Mouse (Mus musculus): ENCODE results near the gene Acsl5. TPM values are rescaled to one million over a fixed set of nuclear protein-coding genes. Genes with fewer than 3 reads are reported as not detected.

Gene Acsl5
- polyA plus RNA-seq, 1 experiment from 2014 or later: 116 TPM

Other genes with a start within 250 kb of the Acsl5 start
- gene Gpam, start 124.7 kb upstream of the Acsl5 start, polyA plus RNA-seq (2015; fragmentation: Nextera tagmentation; extraction: Ambion mirVana): 16.6 and 21.5 TPM in 2 replicates
- gene Tectb, start 71.2 kb upstream of the Acsl5 start, polyA plus RNA-seq (2015; fragmentation: Nextera tagmentation; extraction: Ambion mirVana): not detected in 2 replicates
- not detected in 2 replicates for gene Gucy2g, start 10.7 kb upstream of the Acsl5 start, polyA plus RNA-seq (2015; fragmentation: Nextera tagmentation; extraction: Ambion mirVana)
- 64.9 and 74.9 TPM in 2 replicates for gene Zdhhc6, start 64.1 kb downstream of the Acsl5 start, polyA plus RNA-seq (2015; fragmentation: Nextera tagmentation; extraction: Ambion mirVana)
- gene Vti1a, start 64.4 kb downstream of the Acsl5 start, polyA plus RNA-seq (2015; fragmentation: Nextera tagmentation; extraction: Ambion mirVana): 16.7 and 18.2 TPM in 2 replicates

Data from liver, embryonic 13.5 days (tissue).